Mouse (Mus musculus) heart, adult 8-10 months (tissue): ENCODE measurements at regions not wholly inside any gene's neighbourhood (a gene's known extent, or its start where the extent isn't known, plus 50 kb on each side); places are given as distances from the start of the nearest gene placed in this dataset.
"Not testable (repeated sequence)": the region's sequence is repeated elsewhere in the genome, so short reads cannot be mapped to it uniquely, and the experiment has no call there.

ENCODE experiments used
- DNase-seq: peaks from one replicate; pipeline ENCODE4 v3.0.0; 2022; ENCODE audit warnings: low spot score

DNA sequence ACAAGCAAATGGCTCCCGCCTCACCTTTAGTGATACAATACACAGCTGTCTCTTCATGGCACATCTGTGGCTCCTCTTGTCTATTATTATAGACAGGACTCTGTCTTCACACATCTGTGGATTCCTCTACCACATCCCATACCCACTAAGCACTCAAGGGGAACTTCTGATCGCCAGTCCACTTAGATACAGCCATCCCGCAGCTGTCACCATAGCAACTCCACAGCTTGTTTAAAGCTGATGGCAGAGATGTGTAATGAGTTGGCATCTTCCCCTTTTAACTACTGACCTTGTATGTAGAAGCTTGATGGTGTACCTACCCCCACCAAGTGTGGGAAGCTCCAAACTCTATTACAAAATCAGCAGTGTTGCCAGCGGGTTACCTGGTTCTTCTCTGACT lies 109.5 kb upstream of the Pfn2 start:
- DNase-seq = no peak

DNA sequence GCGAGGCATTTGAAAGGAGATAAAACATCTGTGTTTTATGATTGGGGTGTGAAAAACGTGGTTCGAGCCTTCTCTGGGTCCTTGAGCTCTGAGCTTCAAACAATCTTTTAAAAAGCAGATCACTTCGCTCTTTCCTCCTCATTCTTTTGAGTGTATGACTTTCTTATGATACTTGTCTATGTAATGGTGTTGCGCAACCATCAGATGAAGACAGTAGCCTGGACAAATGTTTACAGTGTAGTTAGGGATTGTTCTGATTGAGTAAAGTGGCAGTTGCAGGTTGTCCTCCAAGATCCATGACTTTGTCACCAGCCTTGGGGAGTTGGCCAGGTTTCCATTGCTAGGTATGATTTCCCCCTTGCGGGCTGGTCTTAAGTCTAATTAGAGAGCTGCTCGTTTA lies 116.1 kb upstream of the Pfn2 start:
- no peak for DNase-seq

DNA sequence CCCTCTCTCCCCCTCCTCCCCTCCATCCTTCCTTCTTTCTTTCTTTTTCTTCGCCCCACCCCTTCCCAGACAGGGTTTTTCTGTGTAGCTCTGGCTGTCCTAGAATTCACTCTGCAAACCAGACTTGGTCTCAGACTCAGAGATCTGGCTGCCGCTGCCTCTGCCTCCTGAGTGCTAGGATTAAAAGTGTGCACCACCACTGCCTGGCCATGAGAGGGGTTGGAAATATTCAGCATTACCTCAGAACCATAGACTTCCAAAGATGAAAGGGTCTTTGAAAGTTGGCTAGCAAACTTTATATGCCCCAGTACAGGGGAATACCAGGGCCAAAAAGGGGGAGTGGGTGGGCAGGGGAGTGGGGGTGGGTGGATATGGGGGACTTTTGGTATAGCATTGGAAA lies 122.7 kb upstream of the Pfn2 start:
- DNase-seq = not testable (repeated sequence)

DNA sequence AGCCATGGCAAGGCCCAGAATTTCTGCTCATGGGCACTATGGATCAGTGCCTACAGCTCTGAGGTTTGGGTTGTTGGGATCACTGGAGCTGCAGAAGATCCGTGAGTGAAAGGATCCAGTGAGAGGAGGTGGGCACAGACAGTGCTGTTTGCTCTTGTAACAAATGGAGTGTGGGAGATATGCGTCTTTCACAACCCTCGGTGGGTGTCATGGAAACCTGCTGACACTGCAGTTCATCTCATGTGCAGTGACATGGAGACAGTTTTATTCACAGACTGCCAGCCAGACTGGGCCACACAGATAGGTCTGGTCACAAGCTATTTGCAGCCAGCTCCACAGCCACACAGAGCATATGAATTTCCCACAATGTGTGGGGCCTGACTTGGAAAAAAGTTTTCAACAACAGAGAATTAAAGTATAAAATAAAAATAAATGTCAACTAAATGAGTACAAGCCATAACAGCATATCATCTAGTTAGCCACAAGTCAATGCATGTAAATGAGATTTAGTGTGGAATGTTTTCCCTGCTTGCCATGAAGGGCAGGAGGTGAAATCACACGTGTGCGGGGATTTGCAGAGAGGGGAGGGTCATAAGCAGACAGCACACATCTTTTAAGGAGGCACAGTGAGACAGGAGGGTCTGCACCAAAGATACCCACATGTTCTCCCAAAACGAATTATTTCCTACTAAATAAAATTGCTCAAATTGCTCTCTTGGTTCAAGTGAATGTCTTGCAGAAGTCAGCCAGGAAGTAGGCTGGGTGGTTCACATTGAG lies 124.8 kb upstream of the Pfn2 start:
- DNase-seq = no peak

DNA sequence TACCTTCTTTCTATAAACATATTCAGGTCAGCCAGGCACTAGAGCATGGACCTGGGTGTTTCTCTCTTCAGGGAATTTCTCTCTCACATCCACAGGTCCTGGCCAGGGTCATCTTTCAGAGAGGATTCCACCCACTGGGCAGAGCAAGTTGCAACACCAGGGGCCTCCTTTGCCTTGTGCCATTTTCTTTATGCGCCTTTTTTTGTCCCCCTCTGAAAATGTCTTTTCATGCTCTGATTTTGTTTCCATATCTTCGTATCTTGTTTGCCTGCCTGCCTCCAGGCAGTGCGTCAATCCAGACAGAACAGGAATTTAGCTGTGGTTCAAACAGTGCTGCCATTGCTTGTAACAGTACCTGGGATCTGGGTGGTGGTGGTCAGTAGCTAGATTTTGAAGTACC lies 125.7 kb upstream of the Pfn2 start:
- no peak for DNase-seq

GRCm38 (mm10) chr3:57975379-57975778 lies 127.5 kb upstream of the Pfn2 start:
- no peak for DNase-seq

DNA sequence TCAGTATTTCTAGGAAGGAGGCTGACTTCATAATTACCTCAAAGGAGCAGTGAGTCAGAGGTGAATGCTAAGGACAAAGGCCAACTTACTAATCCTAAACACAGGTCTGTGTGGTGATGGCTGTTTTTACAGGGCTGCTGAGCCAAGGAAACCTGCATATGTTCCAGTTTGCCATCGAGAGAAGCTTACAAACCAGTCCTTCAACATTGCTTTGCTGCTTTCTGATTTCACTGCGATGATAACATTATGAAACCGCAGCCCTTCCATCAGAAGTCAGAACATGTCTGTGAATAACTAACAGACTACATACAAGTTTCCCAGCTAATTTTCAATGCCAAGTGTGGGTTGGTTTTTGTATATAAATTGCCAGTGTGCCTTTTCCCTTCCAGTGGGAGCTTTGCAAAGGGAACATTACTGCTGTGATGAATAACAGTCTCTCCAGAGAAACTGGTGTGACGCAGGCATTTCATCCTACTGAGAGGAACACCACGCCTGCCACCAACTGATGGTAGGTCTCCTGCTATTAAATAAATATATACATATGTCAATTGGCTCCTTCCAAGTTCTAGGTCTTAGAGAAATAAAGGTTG lies 128.9 kb upstream of the Pfn2 start:
- no peak for DNase-seq

DNA sequence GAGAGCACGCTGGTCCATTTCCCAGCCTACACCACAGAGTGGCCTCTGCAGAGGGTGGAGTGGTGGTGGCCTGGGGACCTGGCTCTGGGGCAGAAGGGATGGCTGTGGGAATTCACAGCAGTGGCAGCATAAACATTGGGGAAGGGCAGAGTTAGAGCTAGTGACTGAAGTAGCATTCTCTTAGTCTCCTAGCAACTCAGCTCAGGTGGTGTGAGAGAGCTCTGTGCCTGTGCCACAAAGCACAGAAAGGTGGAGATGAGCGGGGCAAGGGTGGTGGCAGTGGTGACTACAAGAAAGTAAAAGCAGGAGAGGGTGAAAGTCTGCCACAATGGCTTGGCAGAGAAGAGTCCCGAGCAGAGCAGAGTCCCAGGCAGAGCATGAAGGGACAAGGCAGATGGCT lies 140.3 kb upstream of the Pfn2 start:
- no peak for DNase-seq

DNA sequence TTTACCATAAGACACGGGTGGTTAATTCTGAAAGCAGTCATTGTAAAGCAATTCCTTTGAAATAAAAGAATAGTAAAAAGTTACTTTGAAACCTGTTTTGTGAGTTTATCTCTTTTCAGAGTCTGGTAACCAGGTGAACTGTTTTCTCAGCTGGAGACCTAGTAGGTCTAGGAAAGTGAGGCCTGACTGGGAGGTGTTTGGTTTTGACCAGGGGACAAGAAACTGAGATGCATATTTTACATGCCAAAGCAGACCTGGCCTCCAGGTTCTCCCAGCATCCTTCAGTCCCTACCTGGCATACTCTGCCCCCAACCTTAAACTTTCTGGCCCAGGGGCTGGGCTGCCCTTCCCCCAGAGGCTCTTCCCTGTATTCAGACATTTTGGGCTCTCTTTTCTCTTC lies 142.9 kb upstream of the Pfn2 start:
- DNase-seq = no peak

- peak; percentile 6 for DNase-seq
These were observed 150.5 kb upstream of the Pfn2 start for GRCm38 (mm10) chr3:57998121-57999102.

- DNase-seq = no peak
These were observed 155.1 kb upstream of the Pfn2 start for GRCm38 (mm10) chr3:58002792-58003574.

DNA sequence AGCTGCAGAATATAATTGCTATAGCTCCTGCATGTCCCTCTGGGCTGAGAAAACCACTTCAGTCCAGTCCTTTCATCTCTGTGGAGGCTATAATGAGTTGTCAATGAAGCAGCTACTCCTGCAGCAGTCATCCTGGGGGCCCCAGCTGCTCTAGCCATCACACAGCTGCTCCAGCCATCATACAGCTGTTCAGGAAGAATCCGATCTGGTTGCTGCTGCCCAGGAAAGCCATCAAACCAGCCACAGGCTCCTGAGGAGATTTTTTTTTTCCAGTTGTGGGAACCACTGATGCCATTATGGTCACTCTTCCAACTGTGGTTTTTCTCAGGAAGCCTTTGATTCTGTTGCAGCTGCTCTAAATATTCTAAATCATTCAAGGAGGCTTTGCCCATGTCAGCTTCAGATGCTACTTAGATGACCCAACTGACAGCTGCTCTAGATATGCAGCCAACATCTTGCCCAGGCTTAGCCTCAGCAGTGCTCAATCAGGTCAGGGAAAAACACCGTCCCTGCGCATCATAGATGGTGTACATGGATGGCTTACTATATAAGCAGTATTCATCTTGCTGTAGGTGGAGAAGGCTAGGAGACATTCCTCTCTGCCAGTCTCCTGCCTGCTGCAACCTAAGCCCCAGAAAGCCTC lies 177.0 kb upstream of the Pfn2 start:
- no peak for DNase-seq

DNA sequence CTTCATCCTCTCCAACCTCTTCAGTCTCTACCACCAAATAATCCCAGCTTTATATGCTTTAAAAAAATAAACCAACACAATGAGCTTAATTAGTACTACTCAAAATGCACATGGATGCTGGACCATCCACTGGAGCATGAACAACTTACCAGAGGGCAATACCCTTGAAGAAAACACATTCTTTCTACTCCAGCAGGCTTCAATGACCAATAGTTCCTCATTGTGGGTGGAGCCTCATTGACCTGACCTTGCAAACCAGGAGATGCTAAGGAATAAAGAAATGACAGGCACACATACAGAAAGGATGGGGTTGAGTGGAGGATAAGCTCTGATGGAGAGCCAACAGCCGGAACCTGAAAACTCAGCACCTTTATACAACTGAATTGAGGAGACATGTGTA lies 201.7 kb upstream of the Pfn2 start:
- DNase-seq = no peak

DNA sequence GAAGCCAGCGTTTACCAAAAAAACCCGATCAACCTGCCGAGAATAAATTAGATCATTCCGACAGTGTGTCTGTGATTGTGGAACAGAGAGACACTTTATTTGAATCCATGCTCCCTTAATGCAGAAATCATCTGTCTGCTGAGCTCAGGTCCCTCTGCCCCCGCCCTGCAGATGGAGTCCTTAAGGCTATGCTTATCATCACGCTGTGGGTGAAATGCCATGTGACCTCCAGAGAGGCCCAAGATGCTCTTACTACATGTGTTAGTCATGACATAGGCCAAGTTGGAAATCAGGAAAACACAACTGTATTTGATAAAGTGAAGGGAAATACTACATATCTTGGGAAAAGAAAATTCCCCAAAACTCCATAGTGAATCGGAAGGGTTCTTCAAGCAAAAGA lies 206.8 kb upstream of the Pfn2 start:
- DNase-seq = no peak

DNA sequence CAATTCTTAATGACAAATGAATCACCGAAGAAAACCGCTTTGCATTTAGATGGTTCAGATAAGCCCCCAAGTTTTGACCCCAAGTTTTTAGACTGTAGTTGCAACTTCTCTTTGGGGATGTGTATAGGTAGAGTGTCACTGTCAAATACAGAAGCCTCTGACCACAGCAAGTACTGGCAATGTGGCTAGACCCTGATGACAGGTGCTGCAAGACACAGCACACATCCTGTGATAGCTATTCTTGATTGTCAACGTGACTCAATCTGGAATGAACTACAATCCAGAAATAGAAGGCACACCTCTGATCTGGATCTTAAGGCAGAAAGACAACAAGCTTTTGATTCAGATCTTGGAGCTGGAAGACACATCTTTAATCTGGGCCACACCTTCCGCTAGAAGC lies 207.3 kb upstream of the Pfn2 start:
- DNase-seq = no peak

GRCm38 (mm10) chr3:58056191-58057063 lies 208.5 kb upstream of the Pfn2 start:
- no peak for DNase-seq

DNA sequence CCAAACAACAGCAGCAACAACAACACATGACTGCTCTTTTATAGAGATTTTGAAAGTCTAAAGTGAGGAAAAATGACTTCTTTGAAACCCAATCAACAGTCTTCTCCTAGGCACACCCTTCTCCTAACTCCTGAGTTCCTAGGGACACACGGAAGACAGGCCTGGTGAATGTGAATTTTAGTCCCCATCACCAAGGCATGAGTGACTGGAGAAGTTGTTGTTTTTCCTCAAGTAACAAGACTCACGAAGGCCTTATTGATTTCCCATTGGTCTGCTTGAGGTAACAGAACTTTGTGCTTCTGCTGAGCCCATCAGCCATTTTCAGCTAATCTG lies 209.2 kb upstream of the Pfn2 start:
- DNase-seq = no peak

- DNase-seq = no peak
These were observed 210.3 kb upstream of the Pfn2 start for GRCm38 (mm10) chr3:58058134-58058533.

GRCm38 (mm10) chr3:58063852-58064549 lies 216.1 kb upstream of the Pfn2 start:
- DNase-seq = no peak

DNA sequence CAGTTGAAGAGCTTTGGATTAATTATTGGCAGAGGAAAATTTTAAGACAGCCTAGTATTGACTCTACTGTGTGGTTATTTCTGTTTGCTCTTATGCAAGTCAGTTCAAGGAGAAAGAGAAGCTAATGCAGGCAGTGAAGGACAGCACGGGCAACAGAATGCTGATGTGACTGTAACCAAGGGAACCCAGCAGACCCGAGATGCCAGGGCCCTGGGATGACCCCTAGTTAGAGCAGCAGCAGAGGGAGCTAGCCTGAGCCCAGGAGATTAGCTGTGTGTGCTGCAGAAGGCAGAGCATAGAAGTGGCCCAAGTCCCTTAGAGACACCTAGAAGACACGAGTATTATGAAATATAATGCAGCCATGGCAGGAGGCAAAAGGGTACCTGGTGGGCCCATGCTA lies 223.7 kb upstream of the Pfn2 start:
- no peak for DNase-seq
